Mouse (Mus musculus) c-Kit-positive CD71-positive TER-119-negative erythroid progenitor cells, embryonic 14.5 days (primary cell): ENCODE measurements around the gene Traf7.

ENCODE experiments used
- DNase-seq: peaks from one replicate; pipeline ENCODE4 v3.0.0-alpha.2; 2013; ENCODE audit warnings: low read depth

Traf7 gene

GRCm38 (mm10) chr17:24527723-24528559 lies at the start of gene Traf7:
Gene Traf7 (minus strand): TSS chr17:24527938.
- peak; percentile 100 for DNase-seq

- DNase-seq, result no peak
These were observed 46.1 kb upstream of the Traf7 start for GRCm38 (mm10) chr17:24573811-24574210.

DNA sequence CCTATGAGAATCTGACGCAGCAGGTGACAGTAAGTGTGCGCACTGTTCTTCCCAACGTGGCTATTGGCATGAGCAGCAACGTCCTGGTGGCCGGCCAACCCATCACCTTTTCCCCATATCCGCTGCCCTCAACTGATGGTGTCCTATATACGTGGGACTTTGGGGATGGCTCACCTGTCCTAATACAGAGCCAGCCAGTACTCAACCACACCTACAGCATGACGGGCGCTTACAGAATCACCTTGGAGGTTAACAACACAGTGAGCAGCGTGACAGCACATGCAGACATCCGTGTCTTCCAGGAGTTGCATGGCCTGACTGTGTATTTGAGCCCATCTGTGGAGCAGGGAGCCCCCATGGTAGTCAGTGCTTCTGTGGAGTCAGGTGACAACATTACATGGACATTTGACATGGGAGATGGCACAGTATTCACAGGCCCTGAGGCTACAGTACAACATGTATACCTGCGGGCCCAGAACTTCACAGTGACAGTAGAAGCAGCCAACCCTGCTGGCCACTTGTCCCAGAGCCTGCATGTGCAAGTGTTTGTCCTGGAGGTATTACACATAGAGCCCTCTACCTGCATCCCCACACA lies 45.0 kb upstream of the Traf7 start:
- no peak for DNase-seq

DNA sequence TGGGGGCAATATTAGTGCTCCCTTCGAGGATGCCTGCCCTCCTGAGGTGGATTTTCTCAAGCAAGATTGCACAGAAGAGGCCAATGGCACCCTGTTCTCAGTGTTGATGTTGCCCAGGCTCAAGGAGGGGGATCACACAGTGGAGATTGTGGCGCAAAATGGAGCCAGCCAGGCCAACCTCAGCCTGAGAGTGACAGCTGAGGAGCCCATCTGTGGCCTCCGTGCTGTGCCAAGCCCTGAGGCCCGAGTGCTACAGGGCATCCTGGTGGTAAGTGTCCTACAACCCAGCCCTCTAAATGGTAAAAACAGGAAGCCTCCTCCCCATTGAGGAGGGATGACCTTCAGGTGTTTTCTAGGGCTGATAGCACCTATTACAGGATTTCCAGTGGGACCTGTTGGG lies 42.1 kb upstream of the Traf7 start:
- DNase-seq, result no peak

DNA sequence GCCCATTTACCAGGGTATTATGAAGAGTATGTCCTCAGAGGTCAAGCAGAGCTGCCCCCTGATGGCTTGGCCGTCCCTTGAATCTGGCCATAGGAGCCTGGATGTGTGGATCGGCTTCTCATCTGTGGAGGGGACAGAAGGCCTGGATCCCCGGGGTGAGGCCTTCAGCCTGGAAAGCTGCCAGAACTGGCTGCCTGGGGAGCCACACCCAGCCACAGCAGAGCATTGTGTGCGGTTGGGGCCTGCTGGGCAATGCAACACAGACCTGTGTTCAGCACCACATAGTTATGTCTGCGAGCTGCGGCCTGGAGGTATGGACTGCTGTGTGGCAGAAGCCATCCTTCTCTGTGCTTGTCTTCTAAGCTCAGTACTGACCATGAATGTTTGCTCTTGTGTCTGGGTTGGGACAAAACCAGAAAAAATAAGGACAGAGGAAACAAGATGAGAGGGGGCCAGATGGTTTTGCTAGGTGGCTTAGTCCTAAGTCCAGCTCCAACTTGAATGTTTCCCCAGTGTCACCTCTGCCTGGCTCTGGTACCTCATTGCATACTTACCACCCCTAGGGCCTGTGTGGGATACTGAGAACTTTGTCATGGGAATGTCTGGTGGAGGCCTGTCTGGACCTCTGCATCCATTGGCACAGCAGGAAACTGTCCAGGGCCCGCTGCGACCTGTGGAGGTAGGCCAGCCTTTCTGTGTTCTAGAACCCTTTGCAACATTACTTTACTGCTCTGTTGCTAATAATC lies 39.5 kb upstream of the Traf7 start:
- DNase-seq, result peak; percentile 36

GRCm38 (mm10) chr17:24565792-24566191 lies 38.1 kb upstream of the Traf7 start:
- DNase-seq, result no peak

- DNase-seq, result no peak
These were observed 37.4 kb upstream of the Traf7 start for GRCm38 (mm10) chr17:24565092-24565491.

- DNase-seq, result no peak
These were observed 36.7 kb upstream of the Traf7 start for GRCm38 (mm10) chr17:24564422-24564821.

DNA sequence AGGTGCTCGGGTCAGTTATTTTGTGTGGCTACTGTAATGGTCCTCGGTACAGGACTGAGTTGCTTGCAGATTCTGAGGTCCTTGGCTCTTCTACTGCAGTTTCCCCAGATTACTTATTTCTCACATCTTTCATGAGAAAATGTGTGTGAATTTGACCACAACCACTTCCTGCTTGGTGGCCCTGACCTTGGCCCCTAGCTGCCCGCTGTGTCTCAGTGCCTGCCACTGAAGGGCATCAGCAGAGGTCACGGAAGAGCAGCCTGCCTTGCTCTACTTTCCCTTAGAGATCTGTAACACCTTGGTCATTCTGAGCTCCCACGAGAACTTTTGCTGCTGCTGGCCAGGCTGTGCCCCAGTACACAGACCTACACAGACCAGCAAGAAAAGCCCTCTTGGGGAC lies 35.9 kb upstream of the Traf7 start:
- DNase-seq, result no peak

GRCm38 (mm10) chr17:24561592-24561991 lies 33.9 kb upstream of the Traf7 start:
- DNase-seq, result no peak

- DNase-seq, result no peak
These were observed 32.7 kb upstream of the Traf7 start for GRCm38 (mm10) chr17:24560301-24561028.

GRCm38 (mm10) chr17:24559146-24559545 lies 31.4 kb upstream of the Traf7 start:
- DNase-seq, result no peak

DNA sequence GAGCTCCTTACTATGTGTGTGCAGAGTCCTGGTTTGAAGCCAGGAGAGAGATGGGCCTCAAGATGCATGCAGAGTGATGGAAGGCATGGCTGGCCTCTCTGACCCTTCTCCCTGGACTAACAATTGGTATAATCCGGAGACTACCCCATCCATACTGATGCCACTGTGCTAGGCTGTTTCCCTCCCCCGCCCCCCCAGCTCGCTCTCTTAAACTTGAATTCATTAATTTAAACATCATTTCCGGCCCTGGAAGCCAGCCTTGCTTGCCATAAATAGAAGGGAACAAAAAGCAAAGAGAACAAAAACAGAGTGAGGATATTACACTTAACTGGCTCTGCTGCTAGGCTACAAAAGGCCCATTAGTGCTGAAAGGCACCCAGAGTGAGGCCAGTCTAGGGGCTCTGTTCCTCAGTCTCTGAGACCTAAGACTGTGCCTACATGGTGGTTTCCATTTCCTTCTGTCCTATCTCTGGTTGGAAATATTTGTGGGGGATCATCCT lies 30.9 kb upstream of the Traf7 start:
- DNase-seq, result no peak

DNA sequence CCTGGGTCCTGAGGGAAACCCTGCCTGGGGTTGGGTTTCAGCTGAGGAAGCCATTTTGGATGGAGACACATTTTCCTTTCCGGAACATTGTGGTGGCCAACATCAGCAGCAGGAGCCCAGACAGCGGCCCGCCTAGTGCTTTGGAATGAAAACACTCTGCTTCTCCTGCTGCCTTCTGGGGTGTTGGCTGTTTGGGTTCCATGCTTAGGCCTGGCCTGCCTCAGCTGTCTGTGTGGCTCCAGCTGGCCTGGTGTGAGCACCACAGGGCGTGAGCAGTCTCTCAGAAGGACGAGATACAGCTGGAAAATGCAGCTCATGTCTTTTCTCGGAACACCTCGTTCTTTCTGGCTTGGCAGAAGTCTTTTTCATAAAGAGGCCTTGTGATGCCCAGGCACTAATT lies 29.4 kb upstream of the Traf7 start:
- no peak for DNase-seq

- no peak for DNase-seq
These were observed 23.3 kb upstream of the Traf7 start for GRCm38 (mm10) chr17:24551050-24551444.

DNA sequence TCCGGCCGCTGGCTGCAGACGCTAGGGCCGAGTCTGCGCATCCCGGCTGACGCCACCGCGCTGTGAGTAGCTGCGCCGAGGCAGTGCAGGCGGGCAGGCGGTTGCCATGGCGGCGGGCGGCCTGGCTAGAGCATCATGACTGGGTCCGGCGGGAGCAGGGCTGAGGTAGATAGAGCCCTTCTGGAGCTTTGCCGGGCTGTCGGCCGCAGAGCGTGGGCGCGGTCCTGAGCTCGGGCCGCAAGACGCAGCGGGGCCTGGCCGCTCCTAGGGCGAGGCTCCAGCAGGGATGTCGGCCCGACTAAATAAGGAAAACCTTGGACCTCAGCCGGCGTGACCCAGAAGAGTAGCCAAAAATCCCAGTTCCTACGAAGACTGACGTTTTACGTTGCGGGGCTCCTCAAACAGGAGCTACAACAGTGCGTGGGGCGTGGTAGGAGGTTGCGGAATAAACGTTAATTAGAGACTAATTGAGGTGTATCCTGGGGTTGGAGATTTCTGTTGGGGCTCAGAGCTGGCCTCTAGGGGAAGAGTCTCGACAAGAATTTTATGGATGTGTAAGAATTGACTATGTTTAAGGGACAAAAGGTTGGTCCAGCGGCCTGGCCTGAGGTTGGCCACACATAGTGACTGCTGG lies 22.8 kb upstream of the Traf7 start:
- no peak for DNase-seq

- peak; percentile 100 for DNase-seq
These were observed 22.1 kb upstream of the Traf7 start, which contains the start of gene Pkd1 for GRCm38 (mm10) chr17:24549618-24550415. Gene Pkd1 (plus strand): TSS chr17:24549834.

DNA sequence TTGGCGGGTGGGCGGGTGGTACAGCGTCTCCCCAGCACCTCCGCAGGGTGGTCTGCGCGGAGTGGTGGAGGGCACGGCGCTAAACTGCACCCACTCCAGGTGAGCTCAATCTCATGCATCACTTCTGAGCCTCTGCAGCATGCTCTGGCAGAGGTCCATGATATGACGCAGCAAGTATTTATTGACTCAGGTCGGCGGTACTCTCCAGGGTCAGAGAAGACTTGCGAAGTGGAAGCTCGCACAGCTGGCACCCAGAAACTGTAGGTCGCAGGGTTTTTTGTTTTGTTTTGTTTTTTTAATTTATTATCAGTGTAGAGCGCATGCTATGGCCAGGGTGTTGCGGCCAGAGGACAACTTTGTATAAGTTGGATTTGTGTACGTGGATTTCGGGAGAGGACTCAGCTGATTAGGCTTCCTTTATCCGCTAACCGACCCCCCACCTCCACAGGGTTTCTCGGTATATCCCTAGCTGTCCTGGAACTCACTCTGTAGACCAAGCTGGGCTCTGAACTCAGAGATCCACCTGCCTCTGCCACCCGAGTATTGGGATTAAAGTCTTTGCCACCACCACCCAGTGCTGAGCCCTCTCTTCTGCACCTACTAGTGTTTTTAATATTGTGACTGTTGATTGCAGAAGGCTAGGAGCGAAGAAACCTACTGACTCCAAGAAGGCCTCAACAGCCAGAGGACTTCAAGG lies 21.3 kb upstream of the Traf7 start:
- no peak for DNase-seq

GRCm38 (mm10) chr17:24548435-24548834 lies 20.7 kb upstream of the Traf7 start:
- DNase-seq, result no peak

DNA sequence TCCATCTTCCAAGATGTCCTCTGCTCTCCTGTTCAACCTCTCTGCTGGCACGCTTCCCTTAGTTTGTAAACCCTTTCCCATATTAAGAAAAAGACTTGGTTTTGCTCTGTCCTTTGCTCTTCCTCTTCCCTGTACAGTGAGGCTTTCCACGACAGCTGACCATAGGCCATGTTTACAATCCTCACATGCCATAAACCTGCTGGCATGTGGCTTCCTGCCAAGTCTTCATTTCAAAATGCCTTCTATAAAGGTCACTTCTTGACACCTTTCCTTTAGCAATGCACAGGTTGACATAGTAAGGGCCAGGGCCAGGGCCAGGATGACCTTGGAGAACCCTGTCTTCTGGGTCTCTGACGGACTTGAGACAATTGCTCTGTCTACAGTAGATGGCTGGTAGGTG lies 18.5 kb upstream of the Traf7 start:
- DNase-seq, result no peak
